Mouse (Mus musculus): ENCODE measurements around the gene Clpx. TPM values are rescaled to one million over a fixed set of nuclear protein-coding genes. Genes with fewer than 3 reads are reported as not detected.
"Not testable (repeated sequence)": the region's sequence is repeated elsewhere in the genome, so short reads cannot be mapped to it uniquely, and the experiment has no call there.

Gene Clpx
- total RNA-seq, 2 experiments from 2014 or later: 117 to 125 TPM

- no peak for DNase-seq
Measured at GRCm38 (mm10) chr9:65289988-65290387, 4.1 kb upstream of the Clpx start.

- DNase-seq: no peak
Measured at GRCm38 (mm10) chr9:65292421-65292820, 1.6 kb upstream of the Clpx start.

- DNase-seq: no peak
Measured at GRCm38 (mm10) chr9:65293119-65293518, 941 bp upstream of the Clpx start.

GRCm38 (mm10) chr9:65293580-65293972, 484 bp upstream of the Clpx start:
- DNase-seq: no peak

- DNase-seq: peak in 1 of 2 experiments; percentile 44
Measured at GRCm38 (mm10) chr9:65294716-65295378, 787 bp downstream of the Clpx start.

GRCm38 (mm10) chr9:65297056-65297455, 3.0 kb downstream of the Clpx start:
- DNase-seq: no peak

- no peak for DNase-seq
Measured at GRCm38 (mm10) chr9:65298761-65299160, 4.7 kb downstream of the Clpx start.

- DNase-seq: peak in 1 of 2 experiments; percentile 52
Measured at GRCm38 (mm10) chr9:65299650-65300049, 5.6 kb downstream of the Clpx start.

- DNase-seq: no peak
Measured at GRCm38 (mm10) chr9:65302327-65302983, 8.4 kb downstream of the Clpx start.

GRCm38 (mm10) chr9:65303586-65303985, 9.5 kb downstream of the Clpx start:
- DNase-seq: peak in 1 of 2 experiments; percentile 46

- DNase-seq: peak in 1 of 2 experiments; percentile 58
Measured at GRCm38 (mm10) chr9:65304300-65304699, 10.2 kb downstream of the Clpx start.

GRCm38 (mm10) chr9:65306672-65307071, 12.6 kb downstream of the Clpx start:
- DNase-seq: peak; percentile 48 to 73

- no peak for DNase-seq
Measured at GRCm38 (mm10) chr9:65308011-65308410, 14.0 kb downstream of the Clpx start.

GRCm38 (mm10) chr9:65312669-65313357, 18.8 kb downstream of the Clpx start:
- no peak for DNase-seq

- DNase-seq: no peak
Measured at GRCm38 (mm10) chr9:65313846-65314245, 19.8 kb downstream of the Clpx start.

GRCm38 (mm10) chr9:65322255-65322900, 28.3 kb downstream of the Clpx start:
- no peak for DNase-seq

- no peak for DNase-seq
Measured at GRCm38 (mm10) chr9:65325971-65326370, 31.9 kb downstream of the Clpx start.

- DNase-seq: no peak
Measured at GRCm38 (mm10) chr9:65327371-65327770, 33.3 kb downstream of the Clpx start.

- DNase-seq: no peak
Measured at GRCm38 (mm10) chr9:65333958-65334357, 39.9 kb downstream of the Clpx start.

- DNase-seq: no peak
Measured at GRCm38 (mm10) chr9:65339146-65339545, 45.1 kb downstream of the Clpx start.

- no peak for DNase-seq
Measured at GRCm38 (mm10) chr9:65340414-65340813, 46.4 kb downstream of the Clpx start.

GRCm38 (mm10) chr9:65345439-65345838, 51.4 kb downstream of the Clpx start:
- DNase-seq: not testable (repeated sequence)

Measured in heart, adult 18-20 months (tissue).